Mouse (Mus musculus) G1E (cell line): ENCODE measurements around the gene Isl1. TPM values are rescaled to one million over a fixed set of nuclear protein-coding genes. Genes with fewer than 3 reads are reported as not detected.

Source experiments
- ATAC-seq: 2 replicates; pipeline ENCODE4 v1.8.0; 2016; ENCODE audit warnings: mild to moderate bottlenecking; ENCODE audit not compliant: insufficient number of reproducible peaks, poor library complexity, low FRiP score, severe bottlenecking; ENCODE audit errors: extremely low read depth
- DNase-seq: peaks from one replicate; pipeline ENCODE4 v3.0.0; 2012; ENCODE audit warnings: low spot score
- H3K27me3 ChIP-seq: 2 replicates; pipeline ENCODE4 v1.6.1; 2012; ENCODE audit warnings: mild to moderate bottlenecking, low read length, inconsistent platforms; ENCODE audit not compliant: insufficient read depth
- H3K36me3 ChIP-seq: replicated peaks from 2 replicates; pipeline ENCODE3; 2012; ENCODE audit warnings: mild to moderate bottlenecking, inconsistent platforms
- H3K4me1 ChIP-seq: 2 replicates; pipeline ENCODE4 v1.6.1; 2012; ENCODE audit warnings: low read depth, low read length, inconsistent platforms, mixed read lengths; ENCODE audit not compliant: insufficient read depth
- H3K4me3 ChIP-seq: 2 replicates; pipeline ENCODE4 v1.5.1; 2012; ENCODE audit warnings: low read depth, mild to moderate bottlenecking, inconsistent platforms, low read length, moderate library complexity, mixed read lengths
- H3K9me3 ChIP-seq: replicated peaks from 2 replicates; pipeline ENCODE4 v1.6.1; 2012; ENCODE audit warnings: inconsistent platforms
- CTCF ChIP-seq: IDR thresholded peaks from 2 replicates; pipeline ENCODE4 v1.5.1; 2012; ENCODE audit warnings: low read depth, low read length, inconsistent platforms, mixed read lengths
- GATA1 ChIP-seq: IDR thresholded peaks from 2 replicates; pipeline ENCODE4 v1.6.1; 2012; ENCODE audit warnings: borderline replicate concordance, low read length, inconsistent platforms, mixed read lengths
- GATA2 ChIP-seq: IDR thresholded peaks from 2 replicates; pipeline ENCODE4 v1.6.1; 2012; ENCODE audit warnings: low read depth, low read length, inconsistent platforms, borderline replicate concordance
- POLR2AphosphoS5 ChIP-seq: IDR thresholded peaks from 2 replicates; pipeline ENCODE4 v1.6.1; 2012; ENCODE audit warnings: low read depth, low read length, inconsistent platforms; ENCODE audit not compliant: insufficient replicate concordance
- TAL1 ChIP-seq: conservative IDR thresholded peaks from 2 replicates; pipeline ENCODE4 v1.6.1; 2012; ENCODE audit warnings: low read depth, low read length, inconsistent platforms, mixed read lengths
- polyA plus RNA-seq: library from polyadenylated mRNA; stranded (reverse); fragments of >175 nt; gene quantifications from 2 replicates; pipeline ENCODE4 v1.2.3, GENCODE M21; 2012
- total RNA-seq, 2 experiments: library from RNA; stranded (forward) in 1 of 2; stranded (reverse) in 1 of 2; fragments of 200-1000 nt in 1 of 2; fragments of >200 nt in 1 of 2; fragmentation: Nextera tagmentation in 1 of 2; gene quantifications; 2 replicates each; pipeline ENCODE4 v1.2.3; 2014 to 2017

The Isl1 gene
- total and polyA plus RNA-seq, 3 experiments: 0.27 TPM; not detected in 2

GRCm38 (mm10) chr13:116295401-116295800, 14.1 kb downstream of the Isl1 start:
- Histone ChIP-seq H3K4me1 (no peaks in the 10 kb centered on the region), H3K36me3 (no peaks in the 10 kb centered on the region), H3K27me3 (no peaks in the 10 kb centered on the region), H3K4me3 (no peak overlapping the region), H3K9me3 (peaks cover 19% of the 10 kb centered on the region)
- no peak for TF ChIP-seq GATA2
- TF ChIP-seq CTCF: no peak
- no peak for TF ChIP-seq TAL1
- TF ChIP-seq GATA1: no peak
- TF ChIP-seq POLR2AphosphoS5: no peak
- ATAC-seq: no peak
- DNase-seq: no peak

- Histone ChIP-seq H3K4me1 (no peaks in the 10 kb centered on the region), H3K27me3 (no peaks in the 10 kb centered on the region), H3K9me3 (peaks cover 19% of the 10 kb centered on the region), H3K36me3 (no peaks in the 10 kb centered on the region), H3K4me3 (no peak overlapping the region)
- no peak for TF ChIP-seq POLR2AphosphoS5
- no peak for TF ChIP-seq GATA2
- TF ChIP-seq GATA1: no peak
- TF ChIP-seq CTCF: no peak
- no peak for TF ChIP-seq TAL1
- ATAC-seq: no peak
- no peak for DNase-seq
Observed at GRCm38 (mm10) chr13:116294734-116295133, 14.8 kb downstream of the Isl1 start.

GRCm38 (mm10) chr13:116294151-116294461, 15.4 kb downstream of the Isl1 start:
- H3K36me3 ChIP-seq: no peaks in the 10 kb centered on the region
- no peak for ATAC-seq
- TF ChIP-seq CTCF: no peak
- no peak for TF ChIP-seq POLR2AphosphoS5
- TF ChIP-seq GATA1: no peak
- no peak for TF ChIP-seq TAL1
- TF ChIP-seq GATA2: no peak
- H3K4me3 ChIP-seq: no peak overlapping the region
- DNase-seq: no peak
- H3K27me3 ChIP-seq: no peaks in the 10 kb centered on the region
- no peaks in the 10 kb centered on the region for H3K4me1 ChIP-seq
- peaks cover 19% of the 10 kb centered on the region for H3K9me3 ChIP-seq

GRCm38 (mm10) chr13:116293301-116294150, 16.0 kb downstream of the Isl1 start:
- DNase-seq (no peak), ATAC-seq (no peak)
- no peaks in the 10 kb centered on the region for H3K27me3 ChIP-seq
- H3K4me3 ChIP-seq: no peak overlapping the region
- no peaks in the 10 kb centered on the region for H3K4me1 ChIP-seq
- no peak for TF ChIP-seq CTCF
- TF ChIP-seq POLR2AphosphoS5: no peak
- no peak for TF ChIP-seq GATA1
- no peak for TF ChIP-seq GATA2
- no peak for TF ChIP-seq TAL1
- peaks cover 19% of the 10 kb centered on the region for H3K9me3 ChIP-seq
- H3K36me3 ChIP-seq: no peaks in the 10 kb centered on the region

GRCm38 (mm10) chr13:116289655-116290054, 19.8 kb downstream of the Isl1 start:
- Histone ChIP-seq H3K4me3 (no peak overlapping the region), H3K9me3 (peaks cover 12% of the 10 kb centered on the region), H3K4me1 (no peaks in the 10 kb centered on the region), H3K36me3 (no peaks in the 10 kb centered on the region), H3K27me3 (no peaks in the 10 kb centered on the region)
- TF ChIP-seq CTCF (no peak), POLR2AphosphoS5 (no peak), GATA2 (no peak), GATA1 (no peak), TAL1 (no peak)
- no peak for ATAC-seq
- no peak for DNase-seq

GRCm38 (mm10) chr13:116279207-116279772, 30.2 kb downstream of the Isl1 start:
- ATAC-seq (no peak), DNase-seq (no peak)
- Histone ChIP-seq H3K36me3 (no peaks in the 10 kb centered on the region), H3K27me3 (no peaks in the 10 kb centered on the region), H3K4me1 (no peaks in the 10 kb centered on the region), H3K4me3 (no peak overlapping the region), H3K9me3 (peaks cover 11% of the 10 kb centered on the region; the same call in 1 of the 2 replicates)
- TF ChIP-seq CTCF: no peak
- TF ChIP-seq GATA1: no peak
- TF ChIP-seq TAL1: no peak
- TF ChIP-seq POLR2AphosphoS5: no peak
- TF ChIP-seq GATA2: no peak
